Mouse (Mus musculus) thymus, postnatal 4 days (tissue): Measurements from ENCODE around the gene Col4a3.

ENCODE experiments used
- DNase-seq: peaks from one replicate; pipeline ENCODE4 v3.0.0; 2021

Col4a3 gene

GRCm38 (mm10) chr1:82608646-82609262 lies 22.0 kb downstream of the Col4a3 start:
- DNase-seq, result no peak

- DNase-seq, result no peak
Observed at GRCm38 (mm10) chr1:82612061-82612660, 25.4 kb downstream of the Col4a3 start.

- DNase-seq, result no peak
Observed at GRCm38 (mm10) chr1:82618001-82618400, 31.3 kb downstream of the Col4a3 start.

GRCm38 (mm10) chr1:82618592-82618991 lies 31.9 kb downstream of the Col4a3 start:
- no peak for DNase-seq

GRCm38 (mm10) chr1:82619981-82620380 lies 33.3 kb downstream of the Col4a3 start:
- DNase-seq, result no peak

- no peak for DNase-seq
Observed at GRCm38 (mm10) chr1:82624934-82625333, 38.2 kb downstream of the Col4a3 start.

- DNase-seq, result no peak
Observed at GRCm38 (mm10) chr1:82625474-82625873, 38.8 kb downstream of the Col4a3 start.

- no peak for DNase-seq
Observed at GRCm38 (mm10) chr1:82627652-82628051, 40.9 kb downstream of the Col4a3 start.

GRCm38 (mm10) chr1:82629495-82629894 lies 42.8 kb downstream of the Col4a3 start:
- DNase-seq, result no peak

- no peak for DNase-seq
Observed at GRCm38 (mm10) chr1:82631169-82631792, 44.6 kb downstream of the Col4a3 start.

- peak; percentile 6 for DNase-seq
Observed at GRCm38 (mm10) chr1:82634545-82635253, 48.0 kb downstream of the Col4a3 start.

- DNase-seq, result no peak
Observed at GRCm38 (mm10) chr1:82635254-82635620, 48.5 kb downstream of the Col4a3 start.

GRCm38 (mm10) chr1:82636321-82636720 lies 49.6 kb downstream of the Col4a3 start:
- no peak for DNase-seq

- DNase-seq, result no peak
Observed at GRCm38 (mm10) chr1:82637414-82637813, 50.7 kb downstream of the Col4a3 start.

GRCm38 (mm10) chr1:82638428-82638827 lies 51.7 kb downstream of the Col4a3 start:
- DNase-seq, result no peak

GRCm38 (mm10) chr1:82641316-82641987 lies 54.7 kb downstream of the Col4a3 start:
- peak; percentile 87 for DNase-seq

GRCm38 (mm10) chr1:82647989-82648388 lies 61.3 kb downstream of the Col4a3 start:
- no peak for DNase-seq

GRCm38 (mm10) chr1:82650868-82651267 lies 64.1 kb downstream of the Col4a3 start:
- DNase-seq, result no peak

- DNase-seq, result no peak
Observed at GRCm38 (mm10) chr1:82654046-82654445, 67.3 kb downstream of the Col4a3 start.

- no peak for DNase-seq
Observed at GRCm38 (mm10) chr1:82656452-82656851, 69.7 kb downstream of the Col4a3 start.

- no peak for DNase-seq
Observed at GRCm38 (mm10) chr1:82662269-82662668, 75.5 kb downstream of the Col4a3 start.

GRCm38 (mm10) chr1:82663522-82663921 lies 76.8 kb downstream of the Col4a3 start:
- DNase-seq, result no peak

- no peak for DNase-seq
Observed at GRCm38 (mm10) chr1:82686328-82686727, 99.6 kb downstream of the Col4a3 start.
